Mouse (Mus musculus) adrenal gland, postnatal 14 days (tissue): Measurements from ENCODE around the gene Tex14. TPM values are rescaled to one million over a fixed set of nuclear protein-coding genes. Genes with fewer than 3 reads are reported as not detected.
"Not testable (repeated sequence)": the region's sequence is repeated elsewhere in the genome, so short reads cannot be mapped to it uniquely, and the experiment has no call there.

Experiments
- DNase-seq: peaks from one replicate; pipeline ENCODE4 v3.0.0; 2021; ENCODE audit warnings: mixed read lengths
- long read RNA-seq, 2 experiments: library from polyadenylated mRNA; stranded (forward); transcript quantifications; one replicate each; pipeline ENCODE4 v2.0.0; 2021
- total RNA-seq: library from RNA; stranded (reverse); gene quantifications from 2 replicates; pipeline ENCODE4 v1.2.3, GENCODE M21; 2021

Tex14 gene
- total RNA-seq = 0.53 and 0.67 TPM in 2 replicates
- long read RNA-seq, experiment 1, partial matches to known transcripts = 0 of 1 reads
- long read RNA-seq, experiment 1, other reads (novel, unspliced or antisense) = 1 of 1 reads
- long read RNA-seq, experiment 2 = 0 reads

- peak; percentile 26 for DNase-seq
These were observed at the start of gene Tex14, which contains the start of gene Rad51c for GRCm38 (mm10) chr11:87404876-87405275. Gene Tex14 (plus strand): TSS chr11:87405065. Gene Rad51c (minus strand): TSS chr11:87404954.

DNA sequence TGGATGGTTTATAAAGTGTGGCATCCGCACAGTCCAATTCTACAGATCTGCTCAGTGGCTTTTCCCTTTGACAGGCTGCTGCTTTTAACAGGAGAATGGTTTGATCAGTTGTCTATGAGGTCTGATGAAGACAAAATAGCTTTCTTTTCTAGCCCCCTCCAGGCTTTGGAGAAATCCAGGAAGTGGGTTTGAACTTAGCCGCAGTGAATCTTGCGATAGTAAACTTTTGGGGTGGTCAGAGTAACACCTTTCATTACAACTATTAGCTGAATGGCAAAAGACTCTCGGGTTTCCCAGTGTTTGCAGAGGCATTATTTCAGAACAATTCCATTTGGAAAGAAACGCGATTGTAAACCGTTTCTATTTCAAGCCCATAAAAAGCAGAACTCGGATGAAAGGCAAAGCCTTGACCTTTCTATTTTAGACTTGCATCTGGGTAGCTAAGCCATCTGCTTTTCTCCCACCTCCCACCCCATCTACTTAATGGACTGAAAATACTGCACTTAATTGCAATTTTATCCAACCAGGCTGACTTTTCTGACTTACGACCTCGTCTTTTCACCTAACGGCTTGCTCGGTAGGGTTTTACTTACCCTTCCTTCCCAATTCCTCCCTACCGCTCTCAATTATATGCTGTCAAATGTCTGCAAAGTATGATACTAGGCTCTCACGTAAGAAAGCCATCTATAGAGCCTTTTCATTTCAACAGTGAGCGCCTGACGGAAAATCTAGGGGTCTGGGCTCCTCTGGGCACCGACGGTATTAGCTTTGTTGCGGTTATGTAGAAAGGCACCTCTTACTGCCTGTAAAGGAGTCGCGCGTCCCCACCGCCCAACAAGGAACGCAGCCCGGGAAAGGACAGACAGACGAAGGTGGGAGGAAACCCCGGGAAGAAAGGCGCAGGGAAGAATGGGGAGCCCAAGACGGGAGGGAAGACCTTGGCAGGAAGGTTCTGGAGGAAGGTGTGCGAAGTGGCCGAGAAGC lies 47.3 kb upstream of the Tex14 start:
- DNase-seq = peak; percentile 43

DNA sequence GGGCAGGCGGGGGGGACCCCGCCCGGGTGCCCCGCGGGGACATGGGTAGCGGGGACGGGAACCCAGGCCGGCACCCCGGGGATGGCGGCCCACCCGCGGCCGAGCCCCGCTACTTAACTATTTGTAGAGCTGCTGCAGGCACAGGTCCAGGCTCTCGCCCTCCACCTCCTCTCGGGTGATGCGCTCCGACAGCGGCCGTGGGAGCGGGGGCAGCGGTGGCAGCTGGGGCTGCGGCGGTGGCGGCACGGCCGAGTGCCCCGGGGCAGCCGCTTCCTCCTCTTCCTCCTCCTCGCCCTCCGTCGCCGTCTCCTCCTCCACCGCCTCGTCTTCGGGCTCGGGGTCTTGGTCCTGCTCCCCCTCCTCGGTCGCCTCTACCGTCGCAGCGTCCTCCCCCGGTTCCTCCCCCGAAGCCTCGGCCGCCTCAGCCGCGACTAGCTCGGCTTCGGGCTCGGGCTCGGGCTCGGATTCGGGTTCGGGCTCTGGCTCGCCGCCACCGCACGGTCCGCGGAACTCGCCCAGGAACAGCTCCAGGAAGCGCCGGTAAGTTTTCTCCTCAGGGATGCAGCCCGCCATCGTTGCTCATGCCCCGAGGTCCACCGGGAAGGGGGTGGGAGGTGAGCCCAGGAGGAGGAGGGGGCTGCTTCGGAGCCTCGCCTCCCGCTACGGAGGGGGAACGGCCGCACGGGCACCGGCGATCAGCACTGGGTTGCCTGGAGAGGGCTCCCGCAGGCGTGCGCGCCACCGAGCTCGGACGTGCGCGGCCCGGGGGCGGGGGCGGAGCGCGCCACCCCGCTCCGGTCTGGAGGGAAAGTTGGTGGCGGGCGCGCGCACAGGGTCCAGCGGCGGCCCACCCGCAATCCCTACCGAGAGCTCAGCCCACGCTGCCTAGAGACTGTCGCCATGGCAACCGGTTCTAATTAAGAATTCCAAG lies 46.3 kb upstream of the Tex14 start, which contains the start of gene Ppm1e:
Gene Ppm1e, minus strand, starts transcription at position 693 of the 931 bp plus-strand sequence.
- peak; percentile 90 for DNase-seq

- no peak for DNase-seq
These were observed 45.6 kb upstream of the Tex14 start for GRCm38 (mm10) chr11:87359262-87359612.

DNA sequence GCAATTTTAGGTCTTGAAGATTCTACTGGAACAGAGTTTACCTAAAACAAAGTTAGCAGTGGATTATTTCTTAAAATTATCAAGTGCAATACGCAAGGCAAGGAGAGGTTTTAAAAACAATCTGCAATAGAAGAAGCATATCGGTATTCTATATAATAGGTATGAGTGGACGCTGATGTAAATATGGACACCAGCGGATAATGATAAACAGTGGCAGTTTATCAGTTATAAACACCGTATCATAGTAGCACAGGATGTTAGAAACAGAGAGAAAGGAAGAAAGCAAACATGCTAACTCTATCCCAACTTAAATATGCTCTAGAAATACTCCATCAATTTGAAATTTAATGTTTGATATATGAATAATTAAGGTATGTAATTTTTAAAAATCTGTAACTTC lies 39.7 kb upstream of the Tex14 start:
- no peak for DNase-seq

DNA sequence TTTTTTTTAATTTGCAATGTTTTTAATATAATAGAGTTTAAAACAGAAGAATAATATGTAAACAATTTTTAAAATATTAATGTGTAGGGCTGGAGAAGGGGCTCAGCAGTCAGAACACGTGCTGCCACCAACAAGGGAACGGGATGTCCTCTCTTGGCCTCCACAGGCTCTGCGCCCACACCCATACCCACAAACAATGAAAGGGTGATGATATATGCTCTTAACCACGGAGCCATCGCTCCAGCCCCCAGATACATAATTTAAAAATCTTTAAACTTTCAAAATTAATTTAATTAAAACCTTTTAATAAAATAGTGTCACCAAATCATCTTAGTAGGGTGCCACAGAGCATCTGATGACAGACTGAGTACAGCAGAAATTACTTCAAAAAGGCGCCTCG lies 37.8 kb upstream of the Tex14 start:
- DNase-seq = no peak

DNA sequence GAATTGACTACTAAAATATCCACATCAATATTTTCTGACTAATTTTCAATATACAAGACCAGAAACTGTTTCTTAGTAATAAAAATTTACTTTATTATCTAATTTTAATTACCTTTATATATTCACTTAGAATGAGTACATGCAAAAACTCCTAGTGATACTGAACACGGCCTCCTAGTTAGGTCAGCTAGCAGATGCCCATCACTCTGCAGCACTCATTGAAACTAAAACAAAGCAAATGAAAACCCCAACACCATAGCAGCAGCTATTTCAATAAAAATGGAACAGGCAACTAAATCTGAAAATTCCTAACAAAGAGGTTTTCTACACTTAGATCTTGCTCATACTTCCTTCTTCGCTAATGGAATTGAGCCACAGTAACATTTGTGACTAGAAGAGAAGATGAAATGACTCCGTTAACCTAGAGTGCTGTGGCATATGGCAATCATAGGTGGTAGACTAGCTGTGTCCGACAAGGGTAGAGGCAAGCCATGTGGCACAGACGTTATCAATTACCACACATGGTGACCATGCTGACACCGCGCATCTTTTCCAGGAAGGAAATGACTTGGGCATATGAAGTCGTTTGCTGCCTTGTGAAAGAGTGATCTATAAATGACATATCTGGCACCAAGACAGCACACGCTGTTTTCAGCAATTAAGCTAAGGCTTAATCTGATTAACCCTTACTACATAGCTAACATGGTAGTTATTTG lies 36.8 kb upstream of the Tex14 start:
- no peak for DNase-seq

GRCm38 (mm10) chr11:87384551-87384950 lies 20.3 kb upstream of the Tex14 start:
- peak; percentile 25 for DNase-seq

DNA sequence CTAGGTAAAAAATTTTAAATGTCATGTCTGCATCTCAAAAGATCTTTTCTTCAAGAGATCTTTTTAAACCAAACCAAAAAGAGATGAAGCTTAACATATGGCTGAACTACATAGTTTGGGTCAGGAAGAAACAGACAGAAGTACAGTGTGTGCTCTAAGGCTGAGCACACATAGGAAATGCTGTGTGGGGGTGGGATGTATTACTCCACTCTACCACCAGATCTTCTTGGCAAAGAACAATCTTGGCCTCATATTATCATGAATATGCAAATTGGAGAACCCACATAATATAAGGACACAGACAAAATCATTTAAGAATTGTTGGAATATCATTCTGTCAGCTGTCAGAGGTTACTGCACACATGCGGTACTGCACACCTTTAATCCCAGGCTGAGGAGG lies 19.2 kb upstream of the Tex14 start:
- DNase-seq = no peak

DNA sequence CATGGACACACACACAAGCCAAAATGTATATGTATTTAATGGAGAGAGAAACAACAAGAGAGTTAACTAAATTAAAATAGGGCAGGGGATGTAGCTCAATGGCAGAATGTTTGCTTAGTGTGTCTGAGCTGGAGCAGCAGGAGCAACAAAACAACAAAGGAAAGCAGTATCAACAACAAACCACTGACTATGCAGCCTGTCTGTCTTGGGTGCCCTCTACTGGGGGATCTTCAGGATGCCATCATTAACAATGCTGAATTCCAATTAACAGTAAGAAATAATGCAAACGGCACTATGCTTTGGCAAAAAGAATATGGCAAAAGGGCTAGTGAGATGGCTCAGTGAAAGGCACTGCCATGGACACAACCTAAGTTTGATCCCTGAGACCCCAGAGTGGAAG lies 11.0 kb upstream of the Tex14 start:
- DNase-seq = peak; percentile 44

- no peak for DNase-seq
These were observed 6.5 kb upstream of the Tex14 start for GRCm38 (mm10) chr11:87398402-87398801.

- peak; percentile 98 for DNase-seq
These were observed 583 bp upstream of the Tex14 start for GRCm38 (mm10) chr11:87404111-87404853.

- not testable (repeated sequence) for DNase-seq
These were observed 8.5 kb downstream of the Tex14 start for GRCm38 (mm10) chr11:87413412-87413811.

DNA sequence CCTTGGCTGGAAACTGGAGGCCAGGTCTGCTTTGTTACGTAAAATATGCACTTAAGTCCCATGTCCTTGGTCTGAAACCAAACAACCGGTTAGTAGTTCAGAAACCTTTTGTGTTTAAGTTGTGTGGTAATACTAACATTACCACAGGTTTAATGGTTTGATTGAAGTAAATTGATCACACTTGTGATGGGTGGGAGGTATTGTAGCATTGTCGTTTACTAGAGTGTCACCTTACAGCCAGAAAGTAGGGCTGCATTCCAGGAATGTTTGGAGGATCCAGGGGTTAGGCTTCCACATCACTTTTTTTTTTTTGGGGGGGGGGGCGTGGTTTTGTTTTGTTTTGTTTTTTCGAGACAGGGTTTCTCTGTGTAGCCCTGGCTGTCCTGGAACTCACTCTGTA lies 11.3 kb downstream of the Tex14 start:
- no peak for DNase-seq

DNA sequence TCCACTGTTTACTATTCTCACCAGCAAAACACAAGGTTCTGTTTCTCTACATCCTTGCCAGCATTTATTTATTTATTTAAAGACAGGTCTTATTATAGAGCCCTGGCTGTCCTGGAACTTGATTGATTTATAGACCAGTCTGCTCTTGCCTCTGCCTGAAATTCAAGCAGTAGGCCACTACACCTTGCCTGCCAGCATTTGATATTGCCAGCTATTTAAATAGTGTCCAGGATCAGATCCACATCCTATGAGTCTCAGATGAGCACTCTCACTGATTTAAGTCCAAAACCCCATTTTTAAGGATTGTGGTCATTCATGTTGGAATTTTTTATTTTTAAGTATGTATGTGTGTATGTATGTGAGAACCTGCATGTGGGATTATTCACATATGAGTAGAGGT lies 16.0 kb downstream of the Tex14 start:
- no peak for DNase-seq

DNA sequence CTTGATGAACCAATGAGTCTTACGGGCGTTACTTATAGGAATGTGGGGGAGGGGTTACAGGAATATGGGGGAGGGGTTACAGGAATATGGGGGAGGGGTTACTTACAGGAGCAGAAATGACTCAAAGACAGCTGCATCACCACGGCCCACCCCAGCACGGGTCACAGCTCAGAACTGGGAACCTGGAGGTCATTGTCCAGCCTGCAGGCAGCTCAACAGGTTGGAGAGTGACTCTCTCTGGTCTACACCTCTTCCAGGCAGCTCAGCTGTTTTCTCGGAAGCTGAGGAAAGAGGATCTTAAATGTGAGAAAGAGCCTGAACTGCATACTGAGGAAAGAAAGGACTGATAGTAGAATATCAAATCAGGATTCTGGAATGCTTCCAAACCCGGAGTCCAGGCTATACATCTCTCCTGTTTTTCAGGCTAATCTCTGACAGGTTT lies 16.9 kb downstream of the Tex14 start:
- peak; percentile 27 for DNase-seq

- peak; percentile 89 for DNase-seq
These were observed 17.9 kb downstream of the Tex14 start for GRCm38 (mm10) chr11:87422511-87423340.

DNA sequence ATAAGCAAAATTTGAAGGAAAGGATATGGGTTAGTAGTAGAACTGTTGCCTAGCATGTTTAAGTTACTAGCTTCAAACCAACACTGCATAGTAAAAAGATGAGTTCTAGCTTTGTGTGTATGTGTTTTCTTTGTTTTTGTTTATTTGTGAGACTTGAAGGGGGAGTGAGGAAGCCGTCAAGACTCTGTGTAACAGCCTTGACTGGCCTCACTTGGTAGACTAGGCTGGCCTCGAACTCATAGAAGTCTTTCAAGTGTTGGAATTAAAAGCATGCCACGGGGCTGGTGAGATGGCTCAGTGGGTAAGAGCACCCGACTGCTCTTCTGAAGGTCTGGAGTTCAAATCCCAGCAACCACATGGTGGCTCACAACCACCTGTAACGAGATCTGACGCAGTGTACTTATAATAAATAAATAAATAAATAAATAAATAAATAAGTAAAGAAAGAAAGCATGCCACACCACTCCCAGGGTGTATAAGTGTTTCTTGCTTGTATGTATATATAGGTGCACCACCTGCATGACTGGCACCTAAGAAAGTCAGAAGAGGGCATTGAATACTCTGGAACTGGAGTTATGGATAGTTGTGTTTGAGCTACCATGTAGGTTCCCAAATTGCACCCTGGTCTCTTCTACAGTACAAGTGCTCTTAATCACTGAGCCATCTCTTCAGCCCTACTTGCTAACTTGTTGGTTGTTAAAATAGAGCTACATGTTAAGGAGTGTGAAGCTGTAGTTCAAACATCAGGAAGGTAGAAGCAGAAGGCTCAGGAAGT lies 18.9 kb downstream of the Tex14 start:
- no peak for DNase-seq

GRCm38 (mm10) chr11:87426121-87426449 lies 21.2 kb downstream of the Tex14 start:
- DNase-seq = no peak
